Mouse (Mus musculus) c-Kit-positive CD71-negative TER-119-negative erythroid progenitor cells, embryonic 14.5 days (primary cell): ENCODE measurements around the gene Kremen1.
A peak's percentile ranks its signal among the peaks of the same experiment; 100 is the strongest.

Source experiments
- DNase-seq: peaks from one replicate; pipeline ENCODE4 v3.0.0-alpha.2; 2013; ENCODE audit warnings: low read depth

Kremen1 gene

DNA sequence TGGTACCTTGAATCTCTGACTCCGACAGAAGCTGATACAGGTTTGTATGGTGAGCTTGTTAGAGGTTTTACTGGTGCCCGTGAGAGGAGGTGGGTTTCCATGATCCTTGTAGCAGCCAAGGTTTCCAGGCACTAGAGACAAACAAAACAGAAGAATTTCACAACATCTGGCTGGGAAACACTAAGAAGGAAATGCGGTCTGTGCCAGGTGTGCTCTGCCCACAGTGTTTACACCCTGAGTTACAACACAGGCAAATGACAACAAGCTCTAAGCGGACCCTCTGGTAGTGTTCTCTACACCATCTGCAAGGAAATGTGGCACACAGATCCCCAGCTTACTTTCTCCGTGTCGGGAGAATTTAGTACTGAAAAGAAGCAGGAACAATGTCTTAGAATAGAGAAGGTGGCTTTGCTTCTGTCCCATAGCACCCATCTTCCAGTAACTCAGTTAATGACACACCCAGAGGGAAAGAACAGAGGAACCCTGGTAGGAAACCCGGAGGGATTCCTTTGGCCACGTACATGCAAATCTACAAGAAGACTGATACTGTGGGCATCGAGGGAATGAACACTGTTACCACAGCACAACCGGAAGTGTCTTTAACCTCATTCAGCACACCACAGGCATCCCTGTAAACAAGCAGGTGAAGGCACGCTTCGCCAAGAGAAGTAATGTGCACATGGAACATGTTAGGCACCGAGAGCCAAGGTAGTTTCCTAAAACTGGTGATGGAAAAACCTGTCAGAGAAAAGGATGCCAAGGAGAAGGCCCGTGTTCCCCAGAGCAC lies 45.8 kb downstream of the Kremen1 start:
- no peak for DNase-seq

DNA sequence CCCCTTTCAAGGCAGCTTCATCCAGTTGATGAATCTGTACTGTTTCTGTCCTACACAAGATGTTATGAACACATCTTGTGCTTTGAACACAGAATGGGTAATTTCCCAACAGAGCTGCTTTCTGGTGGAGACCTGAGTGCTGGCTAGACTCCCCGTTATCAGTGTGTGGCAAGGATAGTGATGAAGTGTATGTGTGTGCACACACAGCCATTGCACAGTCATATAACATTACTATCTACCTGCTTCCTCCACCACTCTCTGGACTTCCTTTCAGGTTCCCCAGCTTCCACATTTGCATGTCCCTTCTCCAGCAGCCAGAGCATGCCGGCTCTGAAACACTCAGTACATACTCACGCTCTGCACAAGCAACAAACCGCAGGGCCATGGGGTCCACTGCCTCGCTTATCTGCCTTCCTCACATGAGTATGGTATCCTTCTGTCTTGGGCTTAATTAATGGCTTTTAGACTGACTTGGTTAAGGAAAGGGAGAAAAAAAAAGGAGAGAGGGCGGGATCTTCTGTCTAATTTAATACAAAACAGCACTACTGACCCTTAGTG lies 46.8 kb downstream of the Kremen1 start:
- DNase-seq, result peak; percentile 36

DNA sequence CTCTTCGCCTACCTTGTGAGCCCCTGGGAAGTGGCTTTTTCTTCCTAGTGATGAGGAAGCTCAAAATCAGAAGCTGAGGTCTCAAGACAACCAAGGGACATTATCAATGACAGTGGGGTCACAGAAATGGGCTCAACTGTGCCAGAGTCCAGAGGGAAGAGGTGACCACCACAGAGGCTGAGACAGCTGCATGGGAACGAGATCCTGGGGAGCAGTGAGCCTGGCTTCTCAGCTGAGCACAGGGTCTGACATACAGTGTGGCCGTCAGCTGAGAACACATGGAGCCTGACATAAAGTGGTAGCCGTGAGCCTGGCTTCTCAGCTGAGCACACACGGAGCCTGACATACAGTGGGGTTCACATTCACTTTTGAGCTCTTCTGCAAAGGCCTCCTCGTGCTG lies 58.3 kb downstream of the Kremen1 start:
- no peak for DNase-seq

DNA sequence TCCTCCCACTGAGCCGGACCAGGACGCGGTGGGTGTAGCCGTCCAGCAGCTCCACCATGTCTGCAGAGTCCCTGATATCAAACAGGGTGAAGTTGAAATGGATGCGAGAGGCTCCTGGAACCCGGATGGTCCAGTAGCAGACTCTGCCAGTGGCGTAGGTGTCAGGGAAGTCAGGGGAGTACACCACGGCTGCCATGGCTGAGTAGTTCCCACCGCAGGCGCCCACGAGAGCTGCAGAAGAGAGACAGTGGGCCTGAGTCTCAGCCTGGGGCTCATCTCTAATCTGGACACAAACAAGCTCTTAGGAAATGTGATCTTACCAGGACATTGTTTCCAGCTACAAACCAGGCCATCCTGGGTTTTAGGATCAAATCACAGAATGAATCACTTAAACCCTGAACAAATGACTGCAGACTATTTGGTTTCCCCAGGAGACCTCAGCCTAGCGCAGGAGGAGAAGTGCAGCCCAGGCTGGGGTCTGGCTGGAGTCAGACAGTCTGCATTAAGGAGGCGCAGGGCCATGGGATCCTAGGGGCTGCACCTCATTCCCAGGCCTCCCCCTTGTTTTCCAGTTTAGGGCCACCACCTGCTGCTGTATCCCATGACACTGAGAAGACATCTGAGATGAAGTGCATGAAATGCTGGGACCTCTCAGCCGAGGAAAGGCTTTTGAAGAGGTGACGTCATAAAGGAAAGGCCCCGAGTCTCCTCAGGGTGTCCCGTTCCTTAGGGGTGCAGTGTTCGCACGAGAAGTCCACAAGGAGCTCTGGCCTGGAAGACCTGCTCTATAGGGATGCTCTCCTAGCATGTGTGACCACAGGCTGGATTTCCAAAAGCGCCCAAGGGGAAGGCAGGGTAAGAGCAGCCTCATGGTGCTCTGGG lies 59.3 kb downstream of the Kremen1 start:
- no peak for DNase-seq

DNA sequence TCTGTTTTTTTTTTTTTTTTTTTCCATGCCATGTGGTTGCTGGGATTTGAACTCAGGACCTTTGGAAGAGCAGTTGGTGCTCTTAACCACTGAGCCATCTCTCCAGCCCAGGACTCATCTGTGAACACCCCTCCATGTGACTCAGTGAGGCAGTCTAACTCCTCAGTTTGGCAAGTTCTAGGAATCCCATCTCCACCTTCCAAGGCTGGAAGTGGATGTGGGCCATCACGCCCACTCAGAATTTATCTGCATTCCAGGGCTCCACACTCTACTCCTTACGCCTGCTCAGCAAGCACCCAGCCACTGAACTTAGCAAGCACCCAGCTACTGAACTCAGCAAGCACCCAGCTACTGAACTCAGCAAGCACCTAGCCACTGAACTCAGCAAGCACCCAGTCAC lies 61.5 kb downstream of the Kremen1 start:
- no peak for DNase-seq

DNA sequence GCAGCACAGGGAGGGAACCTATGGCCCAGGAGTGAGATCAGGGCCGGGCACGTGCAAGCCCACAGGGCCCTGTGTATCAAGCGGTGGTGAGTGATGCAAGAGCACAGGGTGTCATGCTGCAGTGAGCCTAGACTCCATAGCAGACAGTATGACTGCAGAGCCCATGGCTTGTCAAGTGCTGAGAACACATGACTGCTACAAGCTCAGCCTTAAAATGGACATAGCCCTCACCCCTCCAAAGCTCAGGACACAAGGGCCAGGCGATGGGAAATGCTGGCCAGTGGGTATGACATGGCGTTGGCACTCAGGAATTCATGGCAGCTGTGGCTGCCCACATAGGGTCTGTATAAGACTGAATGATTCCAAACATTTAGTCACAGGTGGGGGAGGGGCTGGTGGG lies 64.3 kb downstream of the Kremen1 start:
- no peak for DNase-seq

DNA sequence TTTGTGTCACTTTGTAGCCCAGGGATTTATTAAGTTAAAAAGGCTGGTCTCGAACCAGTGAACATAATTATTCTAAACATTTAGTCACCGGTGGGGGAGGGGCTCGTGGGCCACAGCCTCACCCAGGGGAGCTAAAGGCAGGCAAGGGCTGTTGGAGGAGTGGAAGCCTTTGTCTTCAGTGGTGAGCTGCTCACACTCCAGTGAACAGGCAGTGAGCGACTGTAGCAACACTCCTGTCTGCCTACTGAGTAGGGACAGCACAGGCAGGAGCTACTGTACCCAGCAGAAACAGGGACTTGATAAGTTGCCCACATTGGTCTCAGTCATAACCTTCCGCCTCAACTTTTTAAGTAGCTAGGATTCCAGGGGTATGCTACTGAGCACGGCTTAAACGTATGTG lies 64.8 kb downstream of the Kremen1 start:
- DNase-seq, result no peak

DNA sequence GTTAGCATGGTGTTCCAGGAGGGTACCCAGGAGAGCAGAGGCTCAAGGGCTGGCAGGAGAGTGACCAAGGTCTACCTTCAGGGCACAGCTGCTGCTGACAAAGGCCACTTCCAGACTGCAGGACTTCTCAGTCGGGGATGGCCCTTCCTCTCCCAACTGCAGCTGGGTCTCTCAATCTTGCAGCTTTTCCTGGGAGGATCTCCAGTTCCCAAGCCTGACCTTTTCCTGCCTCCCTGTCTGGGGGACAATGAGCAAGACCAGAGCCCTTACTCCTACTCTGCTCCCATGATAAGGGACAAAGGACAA lies 67.8 kb downstream of the Kremen1 start:
- no peak for DNase-seq

DNA sequence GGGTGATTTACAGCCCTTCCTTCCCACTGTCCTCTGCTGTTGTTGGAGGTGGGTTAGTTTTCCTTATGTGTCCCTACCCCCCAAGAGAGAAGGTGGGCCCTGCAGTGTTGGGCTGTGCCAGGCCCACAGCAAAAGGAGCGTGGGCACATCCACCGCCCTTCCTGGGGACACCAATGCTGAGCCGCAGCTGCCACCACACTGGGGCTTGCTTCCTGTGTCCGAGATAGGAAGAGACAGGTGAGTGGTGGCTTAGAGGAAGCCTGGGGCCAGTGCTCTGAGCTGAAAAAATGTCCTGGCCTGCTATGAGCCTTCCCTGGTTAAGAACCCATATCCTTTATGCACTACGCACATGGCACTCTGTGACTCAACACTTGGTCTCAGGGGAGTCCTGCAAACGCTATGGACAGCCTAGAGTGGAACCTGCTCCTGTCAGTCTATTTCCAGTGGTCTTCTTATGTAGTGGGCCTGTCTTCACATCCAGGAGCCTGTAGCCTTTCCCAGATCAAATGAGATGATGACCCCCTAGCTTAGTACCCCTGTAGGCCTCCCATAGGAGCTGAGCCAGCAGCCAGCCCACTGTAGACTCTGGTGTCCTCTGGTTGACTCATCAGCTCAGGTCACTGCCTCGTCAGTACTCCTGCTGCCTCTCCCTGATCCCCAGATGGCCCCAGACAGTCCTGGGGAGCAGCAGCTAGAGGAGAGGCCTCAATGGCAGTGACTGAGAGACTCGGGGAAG lies 68.3 kb downstream of the Kremen1 start:
- DNase-seq, result no peak

DNA sequence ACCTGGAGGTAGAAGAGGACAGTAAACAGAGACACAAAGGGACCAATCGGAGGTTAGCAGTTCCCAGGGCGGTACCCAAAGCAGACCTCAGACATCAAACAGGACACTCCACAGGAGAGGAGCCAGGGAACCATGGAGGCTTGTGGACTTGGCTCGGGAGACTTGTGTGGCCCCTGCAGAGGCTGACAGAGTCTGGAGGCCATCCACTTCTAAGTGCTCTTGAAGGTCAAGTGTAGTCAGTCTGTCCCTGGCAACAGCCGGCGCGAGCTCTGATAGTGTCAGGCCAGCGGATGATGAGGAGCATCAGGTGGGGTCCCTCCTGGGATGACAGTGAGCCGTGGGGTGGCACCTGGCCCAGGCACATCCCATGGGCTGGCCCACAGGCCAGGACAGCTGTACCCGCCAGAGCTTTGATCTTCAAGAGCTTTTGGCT lies 69.3 kb downstream of the Kremen1 start:
- no peak for DNase-seq

DNA sequence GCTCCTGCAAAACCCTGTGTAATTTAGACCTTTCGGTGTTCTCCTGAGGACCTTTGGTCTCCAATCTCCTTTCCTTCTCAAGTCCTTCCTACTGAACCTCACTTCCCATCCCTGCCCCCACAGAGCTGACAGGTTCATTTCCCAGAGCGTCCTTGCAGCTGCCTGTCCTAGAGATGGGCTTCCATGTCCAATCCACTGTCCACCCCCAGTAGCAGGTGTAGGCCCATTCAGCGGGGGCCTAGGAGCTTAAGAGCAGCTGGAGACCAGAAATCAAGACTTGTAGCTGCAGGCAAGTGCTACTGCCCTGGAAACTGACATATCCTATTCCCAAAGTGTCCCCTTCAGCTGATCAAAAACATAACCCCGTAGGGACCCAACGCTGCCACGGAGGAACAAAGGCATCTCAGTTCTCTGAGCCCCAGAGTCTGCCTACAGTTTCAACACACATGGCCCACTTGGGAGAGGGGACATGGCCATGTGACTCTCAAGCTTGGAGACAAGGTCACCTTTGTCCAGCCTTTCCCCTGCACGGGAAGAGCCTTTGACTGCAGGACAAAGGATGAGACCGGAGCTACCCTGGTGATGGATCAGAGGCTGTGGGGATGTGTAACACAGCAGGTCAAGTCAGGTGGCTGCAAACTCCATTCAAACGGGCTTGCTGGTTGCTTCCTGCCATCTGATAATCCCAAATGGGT lies 72.0 kb downstream of the Kremen1 start:
- no peak for DNase-seq

DNA sequence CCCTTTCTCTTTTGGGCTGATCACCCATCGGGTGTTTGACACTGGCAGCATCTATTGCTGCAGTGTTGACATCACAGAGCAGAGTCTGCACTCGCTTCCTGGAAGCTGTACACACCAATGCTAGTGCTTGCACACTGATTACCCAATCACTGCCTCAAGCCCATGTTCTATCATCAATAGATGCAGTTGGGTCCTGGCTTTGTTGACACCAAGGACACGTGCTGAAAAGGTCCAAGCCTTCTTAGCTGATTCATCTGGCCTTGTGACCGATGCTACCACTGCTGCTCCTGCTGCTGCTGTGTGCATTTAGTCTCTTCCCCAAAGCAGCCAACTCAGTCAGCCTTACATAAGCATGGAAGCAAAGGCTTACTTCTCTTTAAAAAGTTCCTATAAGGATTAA lies 73.2 kb downstream of the Kremen1 start:
- DNase-seq, result no peak

DNA sequence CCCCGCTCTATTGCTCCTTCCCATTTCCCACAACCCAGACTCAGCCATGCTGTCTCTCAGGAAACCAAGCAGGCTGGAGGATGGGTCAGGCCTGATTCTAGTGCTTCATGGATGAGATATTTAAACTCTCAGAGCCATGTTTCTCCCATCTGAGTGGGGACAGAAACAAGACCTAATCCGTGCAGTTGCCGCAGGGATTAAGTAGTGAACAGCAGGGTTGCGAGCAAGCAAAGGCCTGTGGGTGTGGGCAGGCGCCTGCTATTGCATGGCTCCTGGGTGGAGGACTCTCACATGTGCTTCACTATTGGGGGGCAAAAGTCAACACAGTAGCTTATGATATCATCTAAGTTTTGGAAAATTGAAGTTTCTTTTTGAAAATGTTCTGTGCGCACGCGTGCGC lies 76.5 kb downstream of the Kremen1 start:
- no peak for DNase-seq

DNA sequence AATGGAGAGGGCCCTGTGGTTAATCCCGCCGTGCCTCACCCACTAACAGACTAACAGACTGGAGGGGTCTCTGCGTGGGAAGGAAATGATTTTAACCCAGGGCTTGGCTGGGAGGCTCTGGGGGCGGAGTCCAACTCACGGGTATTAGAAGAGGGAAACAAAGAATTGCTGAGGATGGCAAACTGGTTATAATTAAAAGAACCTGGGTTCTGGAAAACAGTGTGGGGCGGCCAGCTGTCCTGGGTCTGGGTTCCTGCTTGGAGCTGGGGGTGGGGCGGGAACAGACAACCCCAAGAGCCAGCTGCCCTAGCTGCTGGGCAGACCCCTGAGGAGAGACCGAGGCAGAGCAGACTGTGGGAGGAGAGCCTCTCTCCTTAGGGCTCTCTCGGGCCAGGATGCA lies 77.1 kb downstream of the Kremen1 start:
- no peak for DNase-seq

DNA sequence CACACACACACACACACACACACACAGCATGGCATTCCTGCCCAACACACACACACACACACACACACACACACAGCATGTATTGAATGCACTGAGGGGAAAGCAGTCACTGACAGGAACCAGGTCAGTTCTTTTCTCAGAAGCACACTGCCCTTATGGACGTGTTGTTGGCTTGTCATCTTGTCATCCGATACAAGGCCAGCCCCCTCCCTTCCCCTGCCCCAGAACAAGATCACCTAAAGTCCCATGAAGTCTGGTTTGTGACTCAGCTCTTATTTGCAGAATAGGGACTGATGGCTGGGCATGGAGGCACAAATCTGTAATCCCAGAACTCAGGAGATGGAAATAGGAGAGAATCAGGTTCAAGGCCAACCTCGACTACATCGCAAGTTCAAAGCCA lies 78.5 kb downstream of the Kremen1 start:
- no peak for DNase-seq

DNA sequence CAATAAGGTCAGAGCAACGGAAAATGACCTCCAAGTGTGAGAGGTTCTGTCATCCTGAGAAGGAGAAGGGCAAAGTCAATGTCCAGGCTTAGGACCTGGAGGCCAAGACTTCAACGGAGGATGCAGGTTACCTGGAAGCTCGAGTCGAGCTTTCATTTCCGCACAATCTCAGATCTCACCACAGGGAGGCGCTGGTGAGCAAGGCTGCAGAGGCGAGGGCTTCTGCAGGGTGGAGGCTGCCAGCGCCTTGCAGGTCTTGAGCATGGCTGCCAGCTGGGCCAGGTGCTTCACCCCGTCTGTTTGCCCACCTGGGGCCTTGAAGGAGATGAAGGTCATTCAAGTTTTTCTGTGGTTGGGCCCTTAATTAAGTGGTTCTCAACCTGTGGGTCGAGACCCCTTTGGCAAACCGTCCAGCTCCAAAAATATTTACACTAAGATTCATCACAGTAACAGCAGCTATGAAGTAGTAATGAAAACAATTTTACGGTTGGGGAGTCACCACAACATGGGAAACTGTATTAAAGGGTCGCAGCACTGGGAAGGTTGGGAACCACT lies 79.4 kb downstream of the Kremen1 start:
- DNase-seq, result peak; percentile 73

DNA sequence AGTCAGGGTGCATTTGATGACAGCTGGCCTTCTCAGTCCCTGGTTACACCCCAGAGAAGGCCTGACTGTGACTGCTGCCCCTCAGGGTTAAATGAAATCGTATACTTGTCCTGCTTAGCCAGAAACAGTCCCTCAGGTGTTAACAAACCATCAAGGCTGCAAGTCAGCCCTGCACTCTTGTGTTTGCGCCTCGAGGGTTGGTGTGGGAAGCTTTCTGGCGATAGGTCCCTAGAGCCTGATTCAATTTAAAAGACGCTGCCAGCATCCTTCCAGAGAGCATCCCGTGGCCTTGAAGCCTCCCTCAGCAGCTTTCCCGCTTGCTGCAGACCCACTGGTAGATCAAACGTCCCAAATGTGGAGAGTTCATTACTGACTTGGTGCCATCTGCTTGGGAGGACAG lies 82.0 kb downstream of the Kremen1 start:
- DNase-seq, result no peak

DNA sequence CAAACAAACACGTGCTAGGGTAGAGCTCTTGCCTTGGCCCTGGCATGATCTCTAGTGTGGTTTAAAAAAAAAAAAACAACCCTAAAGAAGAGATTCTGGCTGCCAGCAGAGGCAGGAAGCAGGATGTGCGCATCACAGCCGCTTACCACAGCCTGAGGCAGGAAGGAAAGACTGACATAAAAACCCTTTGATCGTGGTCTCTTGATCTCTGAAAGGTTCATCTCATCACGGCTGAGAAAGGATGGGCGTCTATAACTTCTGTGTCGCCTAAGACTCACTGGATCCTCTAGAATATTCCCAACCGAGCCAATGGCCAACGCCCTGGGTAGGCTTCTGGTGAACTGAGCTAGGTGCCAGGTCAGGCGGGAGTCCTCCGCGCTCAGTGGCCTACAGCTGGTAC lies 84.2 kb downstream of the Kremen1 start:
- no peak for DNase-seq

DNA sequence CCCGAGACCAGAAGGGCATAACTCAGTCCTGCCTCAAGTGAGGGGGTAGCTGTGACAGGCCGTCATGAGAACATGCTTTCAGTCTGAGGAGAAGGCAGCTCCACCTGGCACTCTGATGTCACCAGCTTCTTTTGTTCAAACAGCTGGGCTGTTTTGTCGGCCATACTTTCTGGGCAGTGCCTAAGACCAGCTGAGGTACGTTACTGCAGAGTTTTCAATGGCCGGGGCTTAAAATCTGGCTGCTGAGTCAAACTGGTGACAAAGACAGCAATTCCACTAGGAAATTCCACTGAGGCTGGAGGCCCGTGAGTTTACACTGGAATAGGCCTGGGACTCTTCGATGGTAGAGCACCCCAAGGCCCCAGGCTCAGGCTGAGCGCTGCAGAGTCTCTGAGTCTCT lies 84.7 kb downstream of the Kremen1 start:
- no peak for DNase-seq

DNA sequence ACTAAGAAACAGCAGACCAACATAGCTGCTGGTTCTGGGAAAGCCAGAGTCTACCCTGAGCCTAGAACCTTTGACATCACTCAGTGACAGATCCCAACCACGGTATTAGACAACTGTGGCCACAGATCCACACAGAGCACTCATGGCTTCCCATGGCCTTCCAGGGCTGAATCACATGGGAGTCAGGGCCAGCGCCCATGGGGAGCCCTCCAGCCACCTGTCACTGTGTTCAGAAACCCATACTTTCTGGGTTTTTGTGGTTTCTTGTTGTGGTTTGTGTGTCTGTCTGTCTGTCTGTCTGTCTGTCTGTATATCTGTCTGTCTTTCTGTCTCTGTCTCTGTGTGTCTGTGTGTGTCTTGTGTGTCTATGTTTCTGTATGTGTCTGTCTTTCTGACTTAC lies 85.5 kb downstream of the Kremen1 start:
- no peak for DNase-seq

DNA sequence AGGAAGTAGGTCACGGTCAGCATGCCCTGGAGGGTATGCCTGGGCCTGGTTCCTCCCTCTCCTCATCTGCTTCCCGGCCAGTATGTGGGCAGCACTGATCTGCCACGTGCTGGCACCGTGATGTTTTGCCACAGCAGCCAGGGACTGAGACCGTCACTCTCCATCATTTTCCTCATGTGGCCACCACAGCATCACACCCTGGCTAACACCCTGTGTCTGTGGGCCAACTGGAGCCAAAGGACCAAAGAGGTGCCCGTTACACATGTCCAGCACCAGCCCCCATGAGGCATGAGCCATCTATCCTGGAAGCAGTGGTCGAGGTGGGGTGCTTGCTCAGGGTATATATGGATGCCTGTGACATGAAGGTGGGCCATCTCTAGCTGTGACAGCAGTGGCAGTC lies 86.2 kb downstream of the Kremen1 start:
- no peak for DNase-seq

DNA sequence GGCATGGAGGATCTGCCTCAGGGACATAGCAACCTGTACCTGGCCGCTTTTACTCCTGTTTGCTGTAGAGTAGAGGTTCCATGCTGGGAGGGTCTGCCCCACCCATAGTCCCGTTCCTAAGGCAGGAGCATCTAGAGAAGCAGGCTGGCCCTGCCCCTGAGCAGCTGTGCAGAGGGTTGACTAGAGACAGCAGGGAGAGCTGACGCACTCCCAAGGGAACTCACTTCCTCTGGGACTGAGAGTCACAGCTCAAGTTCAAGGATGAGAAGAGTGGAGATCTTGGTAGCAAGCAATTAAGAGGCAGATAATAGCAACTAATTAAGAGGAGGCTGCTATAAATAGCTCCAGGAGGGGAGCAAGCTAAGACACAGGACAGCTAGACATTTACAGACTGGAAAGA lies 88.5 kb downstream of the Kremen1 start:
- DNase-seq, result no peak
